Mouse (Mus musculus): ENCODE data around the gene Dgcr2. TPM values are rescaled to one million over a fixed set of nuclear protein-coding genes. Genes with fewer than 3 reads are reported as not detected.

The Dgcr2 gene
- polyA plus RNA-seq, 1 experiment from 2014 or later: 88.5 TPM

DNA sequence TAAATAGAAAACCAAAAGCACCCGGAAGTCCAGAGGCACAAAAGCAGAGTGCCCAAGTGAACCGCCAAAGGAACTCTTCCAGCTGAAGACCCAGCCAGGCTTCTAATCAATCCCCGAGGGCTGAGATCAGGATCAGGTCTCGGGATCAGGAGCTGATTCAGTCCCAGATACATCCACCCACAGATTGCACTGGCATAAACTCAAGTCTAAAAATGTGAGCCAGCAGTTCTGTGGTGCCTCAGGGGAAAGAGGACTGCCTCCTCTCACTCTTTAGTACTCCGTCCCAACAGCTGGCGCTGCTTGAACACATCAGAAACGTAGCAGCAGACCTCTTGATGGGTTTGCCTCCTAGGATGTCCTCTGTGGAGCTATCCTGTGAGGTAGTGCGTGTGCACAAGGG is 81.8 kb downstream of the Dgcr2 start:
- H3K27me3 ChIP-seq: no peaks in the 10 kb centered on the region
- no peak overlapping the region for H3K4me2 ChIP-seq
- H3K9ac ChIP-seq: no peak overlapping the region
- H3K4me3 ChIP-seq: no peak overlapping the region
- no peaks in the 10 kb centered on the region for H3K9me3 ChIP-seq
- ATAC-seq (ENCODE audit: insufficient number of reproducible peaks, low FRiP score, low TSS enrichment, low read depth): no peak
- H3K36me3 ChIP-seq: no peaks in the 10 kb centered on the region
- H3K27ac ChIP-seq: no peak overlapping the region
- WGBS: 63% methylated on average over 8 of the region's 8 CpGs
- peaks cover 27% of the 10 kb centered on the region for H3K4me1 ChIP-seq

DNA sequence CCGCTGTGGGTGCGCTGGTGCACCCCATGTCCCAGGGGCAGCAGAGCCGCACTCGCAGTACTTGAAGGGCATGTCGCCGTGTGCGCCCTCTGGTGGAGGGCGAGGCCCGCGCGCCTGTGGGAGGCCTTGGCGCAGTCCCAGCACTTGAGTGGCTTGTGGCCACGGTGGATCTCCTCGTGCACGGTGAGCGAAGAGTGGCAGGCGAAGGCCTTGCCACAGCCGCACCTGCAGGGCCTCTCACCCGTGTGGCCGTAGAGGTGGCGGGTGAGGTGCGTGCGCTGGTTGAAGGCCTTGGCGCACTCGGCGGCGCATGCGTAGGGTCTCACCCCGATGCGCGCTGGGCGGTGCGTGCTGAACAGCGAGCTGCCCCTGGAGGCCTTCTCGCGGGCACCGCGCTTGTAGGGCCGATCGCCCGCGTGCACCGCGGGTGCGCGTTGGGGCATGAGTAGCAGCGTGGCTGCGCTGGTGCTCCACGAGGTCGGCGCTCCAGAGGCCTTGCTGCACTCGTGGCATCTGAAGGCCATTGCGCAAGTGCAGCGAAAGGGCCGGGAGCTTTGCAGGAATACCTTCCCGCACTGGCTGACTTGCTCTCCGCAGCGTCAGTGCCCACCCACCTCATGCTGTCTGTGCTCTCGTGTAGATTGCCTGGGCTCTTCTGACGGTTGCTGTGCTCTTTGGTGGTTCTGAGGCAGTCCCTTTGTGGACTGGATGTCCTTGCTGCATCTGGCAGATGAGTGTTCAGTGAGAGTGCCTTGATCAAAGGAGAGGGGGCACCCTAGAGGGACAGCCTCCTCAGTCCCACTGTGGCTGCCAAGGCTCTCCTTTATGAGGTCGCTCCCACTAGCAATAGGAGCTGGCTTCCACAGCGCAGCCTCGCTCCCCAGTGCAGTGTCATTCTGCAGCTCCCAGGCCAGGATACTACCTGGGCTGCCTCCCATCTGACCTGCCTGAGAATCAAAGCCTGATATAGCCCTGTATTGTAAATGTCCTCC is 82.7 kb downstream of the Dgcr2 start:
- Histone ChIP-seq H3K4me2 (peak overlapping the region; percentile 90), H3K27me3 (no peaks in the 10 kb centered on the region), H3K4me1 (peaks cover 33% of the 10 kb centered on the region), H3K4me3 (peak overlapping the region; percentile 57), H3K9me3 (no peaks in the 10 kb centered on the region), H3K36me3 (no peaks in the 10 kb centered on the region), H3K27ac (peak overlapping the region; percentile 85), H3K9ac (peak overlapping the region; percentile 57)
- 1% methylated on average over 63 of the region's 63 CpGs for WGBS
- peak; percentile 77 for ATAC-seq (ENCODE audit: insufficient number of reproducible peaks, low FRiP score, low TSS enrichment, low read depth)

DNA sequence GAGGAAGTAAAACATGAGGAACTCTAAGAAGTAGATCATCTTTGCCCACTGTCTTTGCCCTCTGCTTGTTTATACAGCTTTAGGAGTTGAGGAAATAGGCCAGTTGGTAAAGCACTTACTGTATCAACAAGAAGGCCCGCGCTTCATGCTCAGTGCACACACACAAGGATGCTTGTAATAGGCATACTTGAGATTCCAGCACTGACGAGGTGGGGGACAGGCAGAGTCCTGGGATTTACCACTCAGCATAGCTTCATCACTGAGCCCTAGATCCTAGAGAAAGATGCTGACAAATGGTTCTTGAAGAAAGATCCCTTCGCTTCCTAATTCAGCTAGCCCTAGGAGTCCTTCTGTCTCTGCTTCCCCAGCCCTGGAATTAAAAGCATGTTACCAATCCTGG is 85.2 kb downstream of the Dgcr2 start:
- Histone ChIP-seq H3K27ac (no peak overlapping the region), H3K4me1 (peaks cover 57% of the 10 kb centered on the region), H3K27me3 (no peaks in the 10 kb centered on the region), H3K9ac (no peak overlapping the region), H3K4me2 (no peak overlapping the region), H3K4me3 (no peak overlapping the region), H3K9me3 (no peaks in the 10 kb centered on the region), H3K36me3 (peaks cover 5% of the 10 kb centered on the region)
- WGBS: 48% methylated on average over 4 of the region's 4 CpGs
- no peak for ATAC-seq (ENCODE audit: insufficient number of reproducible peaks, low FRiP score, low TSS enrichment, low read depth)

DNA sequence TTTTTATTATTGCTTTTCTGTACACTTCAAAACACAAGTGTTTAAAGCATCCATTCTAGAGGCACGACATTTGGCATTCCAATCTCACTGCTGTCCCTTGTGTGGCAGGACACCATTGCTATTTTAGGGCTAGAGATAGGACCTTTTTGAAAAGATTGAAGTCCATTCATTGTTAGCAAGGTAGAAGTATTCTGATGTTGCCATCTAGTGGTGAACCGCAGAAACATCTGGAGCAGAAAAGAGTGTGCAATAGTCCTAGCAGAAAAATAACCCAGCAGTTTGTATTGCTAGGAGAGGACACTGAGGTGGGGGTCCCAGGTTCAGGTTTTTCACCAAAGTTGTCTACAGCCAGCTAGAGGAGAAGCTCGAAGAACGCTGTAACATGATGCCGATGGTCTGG is 86.2 kb downstream of the Dgcr2 start:
- no peak for ATAC-seq (ENCODE audit: insufficient number of reproducible peaks, low FRiP score, low TSS enrichment, low read depth)
- Histone ChIP-seq H3K27ac (no peak overlapping the region), H3K9me3 (no peaks in the 10 kb centered on the region), H3K9ac (no peak overlapping the region), H3K4me3 (no peak overlapping the region), H3K36me3 (peaks cover 13% of the 10 kb centered on the region), H3K4me2 (no peak overlapping the region), H3K4me1 (peaks cover 68% of the 10 kb centered on the region), H3K27me3 (no peaks in the 10 kb centered on the region)
- 8% methylated on average over 5 of the region's 5 CpGs for WGBS

DNA sequence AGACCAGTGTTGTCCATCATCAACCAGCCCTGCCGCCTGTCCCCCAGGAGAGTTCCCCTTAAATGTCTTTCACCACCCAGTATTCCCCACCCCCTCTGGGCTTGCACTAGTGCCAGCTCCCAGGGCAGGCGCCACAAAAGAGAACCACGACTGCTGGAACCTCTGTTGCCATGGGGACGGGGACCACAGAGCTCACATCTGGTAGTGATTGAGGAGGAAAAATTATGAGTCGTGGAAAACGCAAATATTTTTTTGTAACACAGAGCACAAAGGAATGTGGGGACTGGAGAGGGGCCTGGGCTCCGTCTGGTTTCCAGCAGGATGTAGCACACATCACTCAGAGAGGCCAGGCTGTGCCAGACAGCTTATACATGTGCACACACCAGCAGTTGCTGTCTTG is 88.7 kb downstream of the Dgcr2 start:
- peaks cover 70% of the 10 kb centered on the region for H3K4me1 ChIP-seq
- peak overlapping the region; percentile 94 for H3K27ac ChIP-seq
- no peaks in the 10 kb centered on the region for H3K9me3 ChIP-seq
- WGBS: 5% methylated on average over 7 of the region's 7 CpGs
- H3K9ac ChIP-seq: no peak overlapping the region
- H3K36me3 ChIP-seq: peaks cover 25% of the 10 kb centered on the region
- 0 out of 2 replicates have a peak overlapping the region, but pooled peaks have one; percentile 4 for H3K4me2 ChIP-seq
- H3K27me3 ChIP-seq: no peaks in the 10 kb centered on the region
- H3K4me3 ChIP-seq: no peak overlapping the region
- peak; percentile 84 for ATAC-seq (ENCODE audit: insufficient number of reproducible peaks, low FRiP score, low TSS enrichment, low read depth)

DNA sequence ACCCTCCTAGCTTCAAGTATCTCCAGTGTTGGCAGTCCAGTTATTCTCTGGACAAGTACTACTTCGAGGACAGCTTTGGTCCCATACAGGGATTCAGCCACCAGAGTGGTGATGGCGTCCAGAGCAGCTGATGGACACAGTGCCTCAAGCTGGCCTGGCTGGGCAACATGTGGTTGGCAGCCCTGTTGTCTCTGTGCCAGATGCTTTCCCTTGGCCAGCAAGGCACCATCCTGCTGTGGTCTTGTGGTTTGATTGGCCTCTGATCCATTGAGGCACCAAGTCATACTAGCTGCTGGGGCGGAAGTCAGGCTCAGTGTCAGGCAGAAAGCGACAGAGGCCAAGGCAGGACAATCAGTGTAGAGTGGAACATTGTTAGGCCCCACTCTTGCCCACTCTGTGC is 89.2 kb downstream of the Dgcr2 start:
- Histone ChIP-seq H3K27me3 (peaks cover 2% of the 10 kb centered on the region; the same call in 1 of the 2 replicates), H3K9me3 (no peaks in the 10 kb centered on the region), H3K9ac (no peak overlapping the region), H3K36me3 (peaks cover 29% of the 10 kb centered on the region), H3K27ac (peak overlapping the region; percentile 94), H3K4me2 (0 out of 2 replicates have a peak overlapping the region, but pooled peaks have one; percentile 4), H3K4me3 (no peak overlapping the region), H3K4me1 (peaks cover 75% of the 10 kb centered on the region)
- WGBS: 74% methylated on average over 4 of the region's 4 CpGs
- ATAC-seq (ENCODE audit: insufficient number of reproducible peaks, low FRiP score, low TSS enrichment, low read depth): no peak

DNA sequence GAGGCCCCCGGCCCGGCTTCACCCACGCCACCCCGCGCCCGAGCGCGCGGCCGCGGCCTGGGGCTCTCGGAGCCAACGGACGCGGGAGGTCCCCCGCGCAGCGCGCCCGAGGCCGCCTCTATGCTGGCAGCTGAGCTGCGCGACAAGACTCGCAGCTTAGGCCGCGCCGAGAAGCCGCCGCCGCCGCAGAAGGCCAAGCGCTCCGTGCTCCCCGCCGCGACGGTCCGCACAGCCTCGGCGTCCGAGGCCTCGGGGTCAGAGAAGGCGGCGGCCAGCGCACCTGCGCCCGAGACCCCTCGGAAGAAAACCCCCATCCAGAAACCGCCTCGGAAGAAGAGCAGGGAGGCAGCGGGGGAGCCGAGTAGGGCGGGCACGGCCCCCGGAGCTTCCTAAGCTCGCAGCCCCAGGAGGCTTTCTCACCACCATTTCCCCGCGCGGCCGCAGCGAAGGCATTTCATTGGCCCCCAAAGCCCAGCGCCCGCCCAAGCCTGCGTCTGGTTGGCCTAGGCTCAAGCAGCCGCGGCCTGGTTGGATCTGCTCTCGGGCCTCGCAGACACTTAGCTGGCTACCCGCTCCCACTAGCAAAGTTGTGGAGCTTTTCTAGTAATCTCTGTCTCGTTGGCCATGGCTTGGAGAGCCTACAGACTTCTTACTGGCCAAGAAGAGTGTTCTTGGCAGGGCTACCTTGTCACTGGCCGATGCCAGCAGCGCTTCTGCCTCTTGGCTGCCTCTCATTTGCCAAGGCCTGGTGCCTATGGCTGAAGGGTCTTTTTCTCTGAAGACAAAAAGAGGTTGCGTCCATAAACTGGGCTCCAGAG is 91.0 kb downstream of the Dgcr2 start:
- ATAC-seq (ENCODE audit: insufficient number of reproducible peaks, low FRiP score, low TSS enrichment, low read depth): 0 out of 2 replicates have a peak, but pooled peaks have one; percentile 17
- H3K4me3 ChIP-seq: peak overlapping the region; percentile 39
- H3K36me3 ChIP-seq: peaks cover 42% of the 10 kb centered on the region
- H3K4me2 ChIP-seq: peak overlapping the region; percentile 66
- H3K27ac ChIP-seq: peak overlapping the region; percentile 88
- peaks cover 92% of the 10 kb centered on the region for H3K4me1 ChIP-seq
- peak overlapping the region; percentile 45 for H3K9ac ChIP-seq
- H3K9me3 ChIP-seq: no peaks in the 10 kb centered on the region
- peaks cover 16% of the 10 kb centered on the region for H3K27me3 ChIP-seq
- 4% methylated on average over 73 of the region's 73 CpGs for WGBS

DNA sequence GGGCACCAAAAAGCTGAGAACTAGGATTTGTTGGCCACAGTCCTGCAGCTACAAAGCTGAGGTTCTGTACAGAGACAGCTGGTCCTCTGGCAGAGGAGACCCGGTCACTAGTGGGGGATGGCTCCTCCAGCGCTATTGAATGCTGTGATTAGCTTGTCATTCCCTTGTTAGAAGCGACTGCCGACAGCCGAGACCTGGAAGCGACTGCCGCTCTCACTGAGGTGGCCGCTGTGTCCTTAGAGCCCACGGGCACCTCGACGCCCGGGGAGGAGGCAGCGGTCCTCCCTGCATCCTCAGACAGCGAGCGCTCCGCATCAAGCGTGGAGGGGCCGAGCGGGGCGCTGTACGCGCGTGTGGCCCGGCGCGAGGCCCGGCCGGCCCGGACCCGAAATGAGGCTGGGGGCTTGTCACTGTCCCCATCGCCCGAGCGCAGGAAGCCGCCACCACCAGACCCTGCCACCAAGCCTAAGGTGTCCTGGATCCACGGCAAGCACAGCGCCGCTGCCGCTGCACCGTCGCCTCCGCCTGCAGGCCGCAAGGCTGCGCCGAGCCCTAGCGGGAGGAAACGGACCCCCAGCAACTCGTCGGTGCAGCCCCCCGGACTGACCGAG is 91.7 kb downstream of the Dgcr2 start:
- peak overlapping the region; percentile 66 for H3K4me2 ChIP-seq
- peaks cover 42% of the 10 kb centered on the region for H3K36me3 ChIP-seq
- peak overlapping the region; percentile 88 for H3K27ac ChIP-seq
- ATAC-seq (ENCODE audit: insufficient number of reproducible peaks, low FRiP score, low TSS enrichment, low read depth): no peak
- H3K9ac ChIP-seq: peak overlapping the region; percentile 45
- no peaks in the 10 kb centered on the region for H3K9me3 ChIP-seq
- H3K27me3 ChIP-seq: peaks cover 23% of the 10 kb centered on the region
- peaks cover 96% of the 10 kb centered on the region for H3K4me1 ChIP-seq
- 7% methylated on average over 50 of the region's 50 CpGs for WGBS
- peak overlapping the region; percentile 39 for H3K4me3 ChIP-seq

DNA sequence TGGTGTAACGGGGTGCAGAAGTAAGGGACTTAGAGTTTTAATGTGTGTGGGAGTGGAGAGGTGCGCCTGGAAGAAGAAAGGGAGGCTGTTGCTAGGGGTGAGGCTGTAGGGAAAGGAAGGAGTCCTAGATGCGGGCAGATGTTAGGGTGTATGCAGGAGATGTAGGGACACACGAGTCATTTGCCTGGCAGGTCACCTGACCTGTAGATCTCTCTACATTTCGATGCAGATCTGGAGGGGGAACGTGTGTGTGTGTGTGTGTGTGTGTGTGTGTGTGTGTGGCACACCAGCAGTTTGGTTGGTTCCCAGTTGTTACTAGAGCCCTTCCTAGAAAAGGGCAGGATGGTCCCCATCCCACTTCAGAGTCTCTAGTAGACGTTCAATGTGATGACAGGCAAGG is 93.4 kb downstream of the Dgcr2 start:
- peak overlapping the region; percentile 32 for H3K4me3 ChIP-seq
- H3K9ac ChIP-seq: no peak overlapping the region
- H3K9me3 ChIP-seq: no peaks in the 10 kb centered on the region
- peak overlapping the region; percentile 52 for H3K4me2 ChIP-seq
- ATAC-seq (ENCODE audit: insufficient number of reproducible peaks, low FRiP score, low TSS enrichment, low read depth): no peak
- H3K27ac ChIP-seq: peak overlapping the region; percentile 54
- H3K27me3 ChIP-seq: peaks cover 25% of the 10 kb centered on the region
- 36% methylated on average over 7 of the region's 7 CpGs for WGBS
- peaks cover 97% of the 10 kb centered on the region for H3K4me1 ChIP-seq
- H3K36me3 ChIP-seq: peaks cover 42% of the 10 kb centered on the region

DNA sequence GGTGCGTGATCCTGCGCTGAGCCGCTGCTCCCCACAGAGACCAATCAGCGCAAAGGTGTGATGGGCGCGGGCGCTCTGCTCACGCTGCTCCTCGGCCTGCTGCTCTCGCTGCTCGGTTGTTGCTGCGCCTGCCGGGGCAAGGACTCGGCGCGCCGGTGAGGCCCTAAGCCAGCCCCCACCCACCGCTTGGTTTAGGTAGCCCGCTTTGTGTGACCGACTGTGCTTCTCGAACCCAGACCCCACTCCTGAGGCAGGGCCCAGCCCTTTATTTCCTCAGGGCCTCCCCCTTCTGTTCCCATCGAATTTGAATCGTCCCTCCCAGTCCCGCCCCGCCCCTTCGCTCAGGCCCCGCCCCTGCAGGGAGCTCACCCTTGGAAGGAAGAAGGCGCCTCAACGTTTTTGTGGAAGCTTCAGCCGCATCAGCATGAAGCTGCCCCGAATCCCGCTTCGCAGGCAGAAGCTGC is 93.9 kb downstream of the Dgcr2 start:
- ATAC-seq (ENCODE audit: insufficient number of reproducible peaks, low FRiP score, low TSS enrichment, low read depth): no peak
- Histone ChIP-seq H3K27me3 (peaks cover 25% of the 10 kb centered on the region), H3K36me3 (peaks cover 42% of the 10 kb centered on the region), H3K4me2 (peak overlapping the region; percentile 52), H3K4me1 (peaks cover 97% of the 10 kb centered on the region), H3K9ac (0 out of 2 replicates have a peak overlapping the region, but pooled peaks have one; percentile 2), H3K27ac (peak overlapping the region; percentile 59), H3K9me3 (no peaks in the 10 kb centered on the region), H3K4me3 (peak overlapping the region; percentile 32)
- 9% methylated on average over 33 of the region's 33 CpGs for WGBS

DNA sequence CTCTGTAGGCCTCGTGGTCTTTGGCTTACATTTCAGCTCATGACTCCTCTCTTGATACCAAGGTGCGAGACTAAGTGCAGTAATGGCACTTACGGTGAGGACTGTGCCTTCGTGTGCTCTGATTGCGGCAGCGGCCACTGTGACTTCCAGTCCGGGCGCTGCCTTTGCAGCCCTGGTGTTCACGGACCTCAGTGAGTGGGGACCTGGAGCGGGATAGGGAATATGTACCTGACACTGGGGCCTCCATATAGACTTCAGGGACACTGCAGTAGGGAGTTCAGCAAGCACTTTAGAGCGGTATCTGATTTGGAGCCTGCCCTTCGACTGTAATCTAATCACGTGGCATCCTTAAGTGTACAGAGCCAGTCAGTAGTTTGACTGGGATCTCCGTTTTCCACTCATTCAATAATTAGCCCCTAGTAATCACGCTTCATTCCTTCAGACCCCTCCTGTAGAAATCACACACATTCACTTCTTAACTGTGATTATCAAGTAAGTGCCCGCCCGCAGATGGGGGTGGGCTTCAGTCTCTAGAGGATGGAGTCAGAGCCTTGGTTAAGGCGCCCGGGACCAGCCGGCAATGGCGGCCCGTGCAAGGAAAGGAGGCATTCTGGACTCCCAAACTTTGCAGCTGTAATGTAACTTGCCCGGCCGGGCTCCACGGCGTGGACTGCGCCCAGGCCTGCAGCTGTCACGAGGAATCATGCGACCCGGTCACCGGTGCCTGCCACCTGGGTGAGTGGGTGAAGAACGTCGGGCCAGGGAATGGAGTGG is 94.5 kb downstream of the Dgcr2 start:
- 34% methylated on average over 33 of the region's 33 CpGs for WGBS
- peaks cover 97% of the 10 kb centered on the region for H3K4me1 ChIP-seq
- 0 out of 2 replicates have a peak overlapping the region, but pooled peaks have one; percentile 2 for H3K9ac ChIP-seq
- H3K4me2 ChIP-seq: peak overlapping the region; percentile 52
- no peak for ATAC-seq (ENCODE audit: insufficient number of reproducible peaks, low FRiP score, low TSS enrichment, low read depth)
- H3K9me3 ChIP-seq: no peaks in the 10 kb centered on the region
- peaks cover 25% of the 10 kb centered on the region for H3K27me3 ChIP-seq
- H3K36me3 ChIP-seq: peaks cover 42% of the 10 kb centered on the region
- peak overlapping the region; percentile 32 for H3K4me3 ChIP-seq
- H3K27ac ChIP-seq: peak overlapping the region; percentile 59; the same call in 1 of the 2 replicates

Data from limb, embryonic 15.5 days (tissue).